Mouse (Mus musculus) retina, embryonic 14.5 days (tissue): ENCODE data around the gene Zfp719.

Experiments used
- DNase-seq: peaks from one replicate; pipeline ENCODE4 v3.0.0-alpha.2; 2015; ENCODE audit warnings: low spot score

Zfp719 gene

DNA sequence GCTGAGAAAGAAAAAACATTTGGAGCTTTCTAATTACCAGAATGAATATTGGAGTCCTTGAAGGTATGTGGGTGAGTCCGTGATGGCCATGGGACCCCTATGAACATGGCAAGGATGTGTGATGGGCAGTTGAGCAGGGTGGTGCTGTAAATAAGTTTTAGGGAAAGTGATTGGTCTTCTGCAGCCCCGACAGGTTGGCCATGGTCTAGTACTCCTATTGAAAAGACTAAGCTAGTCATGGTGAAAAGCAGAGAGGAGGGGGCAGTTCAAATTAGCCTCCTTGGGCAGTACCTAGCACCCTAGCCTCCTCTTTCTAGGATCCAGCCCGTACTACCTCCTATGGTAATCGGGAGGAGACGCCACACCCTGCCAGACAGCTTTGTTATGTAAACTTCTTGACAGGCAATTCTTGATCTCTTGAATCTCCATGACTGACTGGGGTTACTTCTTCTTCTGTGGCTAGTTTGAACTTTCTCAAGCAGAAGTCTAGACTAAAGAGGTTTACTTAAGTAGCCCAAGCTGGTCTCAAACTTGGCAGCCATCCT is 28.4 kb downstream of the Zfp719 start:
- no peak for DNase-seq

DNA sequence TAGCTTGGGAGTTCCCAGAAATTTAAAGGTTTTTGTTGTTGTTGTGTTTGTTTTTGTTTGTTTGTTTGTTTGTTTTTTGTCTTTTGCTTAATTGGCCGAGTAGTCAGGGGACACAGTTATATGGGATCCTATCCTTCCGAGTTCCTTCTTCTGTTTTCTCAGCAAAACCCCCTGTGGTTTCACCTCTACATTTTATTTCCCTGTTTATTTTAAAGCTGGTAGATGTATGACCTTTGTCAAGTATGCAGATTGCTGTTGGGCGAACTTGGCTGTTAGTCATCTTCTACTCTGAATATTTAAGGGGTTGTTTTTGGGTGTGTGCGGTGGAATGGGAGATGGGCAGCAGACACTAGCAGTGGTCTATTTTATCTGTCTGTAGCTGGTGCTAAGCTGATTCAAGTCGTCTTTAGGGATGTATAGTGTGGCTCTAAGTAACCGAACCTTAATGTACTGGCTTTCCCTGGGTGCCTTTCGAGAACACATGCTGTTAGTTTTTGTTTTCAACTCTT is 29.0 kb downstream of the Zfp719 start:
- no peak for DNase-seq

DNA sequence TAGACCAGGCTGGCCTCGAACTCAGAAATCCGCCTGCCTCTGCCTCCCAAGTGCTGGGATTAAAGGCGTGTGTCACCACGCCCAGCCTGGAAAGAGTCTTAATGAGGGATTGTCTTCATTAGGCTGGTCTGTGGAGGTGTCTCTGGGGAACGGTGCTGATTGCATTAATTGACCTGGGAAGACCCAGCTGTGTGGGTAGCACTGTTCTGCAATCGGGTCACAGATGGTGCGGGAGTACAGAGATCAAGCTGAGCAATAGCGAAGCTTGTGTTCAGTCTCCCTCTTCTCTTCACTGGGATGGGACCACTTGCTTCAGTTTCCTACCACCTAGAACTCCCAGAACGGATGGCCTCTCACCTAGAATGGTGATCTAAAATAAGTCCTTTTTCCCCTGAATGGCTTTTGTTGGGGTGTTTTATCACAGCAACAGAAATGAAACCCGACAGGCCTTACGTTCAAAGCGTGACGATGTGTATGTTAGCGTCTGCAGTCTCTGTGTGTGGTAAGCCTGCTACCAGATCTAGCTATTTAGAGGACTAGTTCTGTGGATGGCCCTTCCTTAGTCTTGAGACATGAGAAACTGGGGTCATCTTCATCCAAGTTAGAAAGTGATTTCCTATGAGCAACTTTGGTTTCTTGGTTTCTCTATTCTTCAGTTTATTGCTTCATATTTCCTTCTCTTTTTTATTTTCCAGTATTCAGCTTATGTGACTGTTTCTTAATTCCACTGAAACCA is 34.6 kb downstream of the Zfp719 start:
- peak; percentile 17 for DNase-seq

DNA sequence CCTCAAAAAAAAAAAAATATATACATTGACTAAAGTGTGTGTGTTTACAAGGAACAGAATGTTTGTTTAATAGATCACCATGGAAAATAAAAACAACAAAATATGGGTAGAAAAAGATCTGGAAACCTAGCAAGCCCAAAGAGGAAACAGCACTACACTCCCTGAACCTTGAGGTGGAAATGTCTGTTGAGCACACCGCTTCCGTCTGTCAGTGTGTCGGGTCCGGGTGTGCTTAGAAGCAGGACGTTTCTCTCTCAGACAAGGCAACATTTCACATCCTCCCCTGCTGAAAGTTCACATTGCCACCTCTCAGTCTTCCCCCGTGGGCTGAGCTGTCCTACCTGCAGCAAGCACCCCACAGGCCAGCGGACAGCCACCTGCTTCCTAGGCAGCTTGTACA is 43.5 kb downstream of the Zfp719 start:
- DNase-seq = no peak

DNA sequence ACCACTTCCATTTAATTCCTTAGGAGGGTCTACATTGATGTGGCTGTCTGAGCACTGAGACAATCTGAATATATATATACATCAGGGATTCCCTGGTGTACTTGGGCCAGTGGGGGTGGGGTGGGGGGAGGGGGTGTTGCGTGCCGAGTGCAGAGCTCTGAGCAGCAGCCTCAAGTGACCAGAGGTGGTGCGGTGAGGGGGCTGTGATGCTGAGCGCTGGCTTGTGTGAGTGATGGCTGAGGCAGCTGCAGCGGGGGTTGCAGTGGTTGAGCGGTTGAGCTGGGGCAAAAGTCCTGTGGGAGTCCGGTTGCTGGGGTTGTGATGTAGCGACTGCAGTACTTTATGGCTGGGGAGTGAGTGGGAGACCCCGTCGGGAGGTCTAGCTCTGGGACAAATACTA is 44.4 kb downstream of the Zfp719 start:
- DNase-seq = peak; percentile 25

DNA sequence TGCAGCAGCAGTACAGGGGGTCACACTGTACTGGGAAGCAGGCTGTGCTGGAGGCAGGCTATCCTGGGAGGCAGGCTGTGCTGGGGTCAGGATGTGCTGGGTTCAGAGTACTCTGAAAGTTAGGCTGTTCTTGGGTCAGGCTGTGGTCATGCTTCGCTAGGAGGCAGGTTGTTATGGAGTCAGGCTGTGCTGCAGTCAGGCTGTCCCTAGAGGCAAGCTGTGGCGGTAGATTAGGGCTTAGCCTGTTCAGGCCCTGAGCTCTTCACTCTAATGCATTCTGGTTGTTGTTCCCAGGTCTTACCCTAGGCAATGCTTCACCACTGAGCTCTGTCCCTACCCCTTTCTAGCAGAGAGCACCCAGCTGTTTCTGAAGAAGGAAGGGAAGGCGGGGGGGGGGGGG is 45.7 kb downstream of the Zfp719 start:
- no peak for DNase-seq

DNA sequence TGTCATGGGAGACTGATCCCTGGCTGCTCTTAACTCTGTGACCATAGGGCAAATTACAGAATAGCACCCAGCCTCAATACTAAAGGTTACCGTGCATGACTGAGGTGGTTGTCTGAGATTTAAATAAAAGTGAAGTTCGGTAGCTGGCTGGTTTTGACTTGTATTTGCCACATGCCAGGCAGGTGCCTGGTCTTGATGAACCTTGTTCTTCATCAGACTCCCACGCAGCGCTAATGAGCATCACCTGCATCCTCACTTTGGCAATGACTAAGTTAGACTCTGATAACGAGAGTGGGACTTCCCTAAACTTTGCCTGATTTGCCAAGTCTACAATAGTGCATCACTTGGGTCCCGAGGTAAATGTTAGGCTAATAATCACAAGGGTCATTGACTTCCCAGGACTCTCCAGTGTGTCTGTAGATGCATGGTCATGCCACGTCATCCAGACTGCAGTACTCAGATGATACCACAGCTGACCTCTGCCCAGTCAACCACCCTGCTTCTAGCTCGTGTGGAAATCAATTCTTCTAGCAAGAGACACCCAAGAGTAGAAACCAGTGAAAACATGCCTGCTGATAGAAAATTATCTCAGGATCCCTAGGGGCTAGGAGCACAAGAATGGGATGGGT is 46.5 kb downstream of the Zfp719 start:
- DNase-seq = no peak

DNA sequence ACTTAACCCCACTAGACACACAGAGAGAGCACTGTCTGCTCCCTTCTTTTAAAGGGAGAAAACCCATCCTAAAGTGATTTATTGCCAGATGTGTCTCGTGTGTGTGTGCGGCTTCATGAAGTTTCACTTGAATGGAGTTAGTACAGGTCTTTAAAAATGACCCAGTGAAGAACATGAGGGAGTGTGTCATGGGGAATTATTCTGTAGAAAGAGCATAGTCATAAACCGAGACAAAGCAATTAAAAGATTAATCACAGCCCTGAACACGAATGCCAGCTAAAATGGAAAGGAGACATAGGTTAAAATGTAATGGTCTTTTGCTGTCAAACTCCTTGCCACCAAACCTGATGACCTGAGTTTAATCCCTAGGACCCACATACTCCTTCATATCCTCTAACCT is 54.5 kb downstream of the Zfp719 start:
- no peak for DNase-seq

DNA sequence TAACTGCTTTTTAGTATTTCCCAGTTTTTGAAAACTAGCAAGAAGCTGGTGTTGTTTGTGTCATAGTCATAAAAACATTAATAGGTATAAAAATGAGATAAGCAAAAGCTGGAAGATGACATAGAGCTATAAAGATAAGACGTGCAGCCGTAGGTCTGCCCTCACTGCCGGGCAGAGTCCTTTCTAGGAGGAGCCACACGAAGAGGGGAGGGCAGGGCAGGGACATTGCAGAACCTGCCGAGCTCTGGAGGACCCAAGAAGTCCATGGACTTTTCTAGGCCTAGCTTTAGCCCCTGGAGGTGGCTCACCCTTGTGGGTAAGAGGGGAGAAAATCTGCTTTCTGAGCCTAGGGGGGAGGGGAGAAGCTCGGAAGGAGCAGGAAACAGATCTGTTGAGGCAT is 55.1 kb downstream of the Zfp719 start, which contains the start of gene Ceacam18:
Ceacam18 (plus strand) TSS at position 208 of the 400 bp plus-strand sequence.
- DNase-seq = no peak

DNA sequence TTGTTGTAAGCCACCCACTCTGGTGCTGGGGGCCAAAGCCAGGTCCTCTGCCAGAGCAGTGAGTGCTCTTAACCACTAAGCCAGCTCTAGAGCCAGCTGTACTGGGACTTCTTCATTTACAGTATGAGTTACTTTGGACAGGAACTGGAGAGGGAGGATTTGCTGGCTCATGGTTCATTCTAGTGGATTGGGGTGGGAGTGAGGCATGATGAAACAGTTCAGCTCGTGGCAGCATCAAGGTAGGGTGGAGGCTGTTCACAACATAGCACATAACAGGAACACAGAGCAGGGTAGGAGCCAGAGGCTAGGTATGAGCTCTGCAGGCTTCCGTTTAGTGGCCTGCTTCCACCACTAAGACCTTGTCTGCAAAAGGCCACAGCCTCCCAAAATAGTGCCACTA is 56.8 kb downstream of the Zfp719 start:
- DNase-seq = no peak

DNA sequence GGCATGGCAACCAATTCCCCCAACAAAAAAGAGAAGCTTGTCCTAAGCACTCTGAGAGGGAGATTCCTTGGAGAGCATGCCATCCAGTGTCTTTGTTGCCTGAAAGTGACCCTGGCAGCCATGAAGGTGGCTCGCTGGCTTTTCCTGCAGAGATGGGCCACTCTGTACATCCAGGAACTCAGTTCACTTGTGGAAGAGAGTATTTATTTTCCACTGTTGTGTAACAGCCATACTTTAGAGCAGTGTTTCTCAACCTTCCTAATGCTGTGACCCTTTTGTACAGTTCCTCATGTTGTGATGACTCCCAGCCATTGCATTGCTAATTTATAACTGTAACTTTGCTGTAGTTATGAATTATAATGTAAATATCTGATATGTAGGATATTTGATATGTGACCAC is 57.7 kb downstream of the Zfp719 start:
- no peak for DNase-seq

DNA sequence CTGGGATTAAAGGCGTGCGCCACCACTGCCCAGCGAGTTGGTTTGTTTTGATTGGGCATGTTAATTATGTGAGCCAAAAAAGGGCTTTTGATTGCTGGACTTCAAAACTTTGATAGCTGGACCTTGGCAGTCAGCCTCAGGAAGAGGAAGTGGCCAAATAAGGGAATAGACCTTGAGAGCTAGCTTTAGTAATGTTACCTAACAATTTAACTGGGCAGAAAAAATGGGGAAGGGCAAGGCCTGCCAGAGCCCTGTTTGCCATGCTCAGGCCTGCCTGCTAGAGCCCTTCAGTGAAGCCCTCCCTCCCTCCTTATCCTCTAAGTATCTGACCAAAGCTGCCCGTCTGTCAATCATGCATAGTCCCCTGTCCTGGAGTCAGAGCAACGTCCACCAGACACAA is 63.2 kb downstream of the Zfp719 start:
- no peak for DNase-seq
